Mouse (Mus musculus): ENCODE measurements around the gene Cdh9.

The Cdh9 gene

DNA sequence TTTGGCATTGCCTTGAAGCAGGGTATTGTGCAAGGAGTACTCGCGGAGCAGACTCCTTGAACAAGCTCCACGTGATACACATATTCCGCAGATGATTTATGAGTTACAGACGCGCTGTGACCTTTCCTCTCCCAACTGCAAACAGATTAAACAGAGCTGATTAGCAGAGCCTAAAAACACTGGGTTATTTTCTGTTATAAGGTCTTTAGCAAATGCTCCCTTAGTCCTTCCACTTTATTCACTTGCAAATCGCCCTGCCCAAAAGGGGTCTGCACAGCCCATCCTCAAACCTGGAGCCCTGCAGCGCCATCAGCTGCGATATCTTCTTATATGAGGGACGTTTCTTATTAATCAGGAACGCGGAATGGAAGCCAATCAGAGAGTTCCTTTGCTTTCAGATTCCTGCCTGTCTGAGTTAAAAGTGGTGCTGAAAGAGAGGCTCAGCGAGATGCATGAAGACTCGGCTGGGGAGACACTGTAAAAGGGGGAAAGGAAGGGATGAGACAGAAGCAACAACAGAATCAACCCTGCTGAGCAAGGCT lies at the start of gene Cdh9:
Gene Cdh9, plus strand, starts transcription at position 287 of the 542 bp plus-strand sequence.
- no peak for DNase-seq (ENCODE audit: low read depth, low spot score)

DNA sequence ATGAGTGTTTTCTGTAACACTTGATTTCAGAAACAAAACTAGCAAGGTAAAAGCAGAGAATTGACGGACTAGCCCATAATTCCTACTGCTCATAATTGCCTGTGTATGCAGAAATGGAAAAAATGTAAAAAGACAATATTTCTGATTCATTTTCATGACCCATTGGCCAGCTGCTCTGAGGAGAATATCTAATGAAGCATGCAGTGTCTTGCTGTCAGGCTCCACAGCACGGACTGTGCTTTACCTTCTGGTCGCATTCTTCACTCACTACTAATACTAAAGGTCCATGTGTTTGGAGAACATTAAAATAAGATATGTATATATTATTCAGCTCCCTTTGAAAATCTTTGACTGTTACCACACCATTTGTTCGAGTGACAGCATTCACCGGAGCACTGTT lies 49.5 kb upstream of the Cdh9 start:
- DNase-seq (ENCODE audit: low read depth, low spot score) = no peak

DNA sequence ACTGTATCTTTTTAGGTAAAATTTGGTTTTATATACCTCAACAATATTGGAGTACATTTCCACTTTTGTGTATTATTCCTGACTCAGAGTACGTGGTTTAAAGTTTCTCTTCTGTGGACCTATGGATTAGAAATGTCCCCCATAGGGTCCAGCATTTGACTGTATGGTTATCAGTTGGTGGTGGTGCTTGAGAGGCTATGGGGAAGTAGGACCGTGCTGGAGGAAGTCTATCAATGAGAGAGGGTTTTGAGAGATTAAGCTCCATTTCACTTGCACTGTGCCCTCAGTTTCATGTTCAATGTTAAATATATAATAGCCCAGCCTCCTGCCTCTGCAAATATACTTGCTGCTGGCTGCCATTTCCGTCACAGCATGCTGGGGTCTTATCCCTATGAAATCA lies 28.7 kb upstream of the Cdh9 start:
- DNase-seq (ENCODE audit: low read depth, low spot score) = no peak

DNA sequence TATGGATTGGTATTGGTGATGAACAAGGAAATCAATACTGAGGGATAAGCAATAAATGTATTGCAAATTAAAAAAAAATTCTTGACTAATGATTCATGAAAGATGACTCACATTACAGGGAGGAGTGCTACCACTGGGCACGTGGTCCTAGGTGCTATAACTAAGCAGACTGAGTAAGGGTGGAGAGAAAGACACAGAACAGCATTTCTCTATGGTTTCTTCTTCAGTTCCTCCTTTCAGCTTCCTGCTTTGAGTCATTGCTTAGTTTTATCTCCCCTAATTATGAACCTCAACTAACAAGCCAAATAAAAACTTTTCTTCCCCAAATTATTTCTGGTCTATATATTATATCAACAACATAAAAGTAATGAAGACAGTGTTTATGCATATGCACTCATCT lies 26.2 kb upstream of the Cdh9 start:
- DNase-seq (ENCODE audit: low read depth, low spot score) = no peak

DNA sequence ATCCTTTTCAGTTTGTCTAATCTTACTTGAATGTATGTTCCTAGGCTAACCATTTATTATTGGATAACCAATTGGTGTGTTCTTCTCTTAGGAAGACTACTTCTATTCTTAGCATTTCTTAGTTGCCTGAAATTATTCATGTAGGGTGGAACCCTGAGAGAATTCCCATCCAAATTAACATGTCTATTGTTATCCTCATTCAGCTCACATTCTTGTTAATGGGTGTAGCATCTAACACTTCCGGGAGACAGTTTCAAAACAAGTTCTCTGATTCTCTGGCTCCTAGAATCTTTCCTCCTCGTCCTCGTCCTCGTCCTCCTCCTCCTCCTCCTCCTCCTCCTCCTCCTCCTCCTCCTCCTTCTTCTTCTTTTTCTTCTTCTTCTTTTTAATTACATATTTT lies 10.5 kb downstream of the Cdh9 start:
- DNase-seq (ENCODE audit: low read depth, low spot score) = no peak

DNA sequence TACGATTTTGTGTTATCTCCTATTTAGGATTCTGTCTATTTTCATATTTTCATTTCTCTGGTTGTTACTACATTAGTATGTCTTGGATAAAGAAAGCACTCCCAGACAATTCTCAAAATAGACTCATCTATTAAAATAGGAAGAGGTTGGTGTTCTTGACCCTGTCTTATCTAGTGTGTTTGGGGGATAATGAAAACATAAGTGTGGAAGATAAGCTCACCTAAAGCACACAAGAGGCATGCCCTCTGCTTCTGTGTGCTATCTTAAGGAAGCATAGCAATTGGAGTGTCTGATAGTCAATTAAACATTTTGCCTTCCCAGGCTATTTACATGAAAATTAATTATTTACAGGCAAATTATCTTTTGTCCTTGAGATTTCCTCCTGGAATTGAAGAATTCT lies 18.1 kb downstream of the Cdh9 start:
- DNase-seq (ENCODE audit: low read depth, low spot score) = no peak

DNA sequence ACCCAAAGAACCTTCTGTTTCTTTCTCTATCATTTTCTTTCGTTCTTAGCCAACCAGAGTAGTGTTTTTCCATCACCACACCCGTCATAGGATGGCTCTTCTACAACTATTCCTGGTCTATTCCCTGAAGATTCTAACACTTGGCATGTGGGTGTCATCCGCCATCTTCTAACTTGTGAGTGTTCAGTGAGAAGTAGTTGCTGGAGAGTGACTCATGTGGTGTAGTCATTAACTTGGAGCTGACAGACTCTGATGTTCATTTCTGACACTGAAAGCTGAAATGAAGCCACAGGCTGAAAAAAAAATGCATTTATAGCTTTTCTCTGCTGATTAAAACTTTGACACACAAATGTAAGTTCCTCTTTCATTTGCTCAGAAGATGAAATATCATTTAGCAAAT lies 34.7 kb downstream of the Cdh9 start:
- no peak for DNase-seq (ENCODE audit: low read depth, low spot score)

DNA sequence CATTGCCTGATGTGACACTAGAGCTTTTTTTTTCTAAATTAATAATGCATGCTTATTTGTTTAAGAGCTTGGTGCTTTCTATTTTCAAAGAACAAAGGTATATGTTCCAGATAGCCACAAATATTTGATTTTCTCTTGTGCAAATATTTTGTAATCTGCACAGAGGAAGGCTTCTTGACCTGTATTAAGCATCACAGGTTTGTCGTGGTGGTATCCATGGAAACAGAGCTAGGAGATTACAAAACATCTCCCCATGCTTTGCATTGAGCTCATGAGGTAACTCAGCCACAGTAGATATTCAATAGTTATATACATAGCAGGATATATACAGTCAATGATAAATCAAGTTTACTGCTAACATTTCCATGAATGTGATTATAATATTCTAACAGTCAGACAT lies 56.0 kb downstream of the Cdh9 start:
- DNase-seq (ENCODE audit: low read depth, low spot score) = no peak

DNA sequence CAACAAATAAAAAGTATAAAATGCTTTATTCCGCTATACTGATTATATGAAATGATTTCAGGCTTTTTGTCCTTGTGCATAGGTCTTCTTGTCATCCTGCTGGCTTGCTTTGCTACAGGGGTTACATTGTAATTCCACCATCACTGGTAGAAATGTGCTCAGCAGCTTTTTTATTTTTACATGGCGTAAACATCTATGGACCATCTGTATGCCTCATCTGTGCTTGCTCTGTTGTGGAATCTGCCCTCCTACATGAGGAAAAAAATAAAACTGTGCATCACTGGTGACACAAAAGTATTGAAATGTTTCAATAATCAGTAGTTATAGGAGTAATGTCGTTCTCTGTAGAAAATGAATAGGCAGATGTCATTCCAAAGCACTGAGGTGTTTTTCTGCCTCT lies 64.3 kb downstream of the Cdh9 start:
- no peak for DNase-seq (ENCODE audit: low read depth, low spot score)

DNA sequence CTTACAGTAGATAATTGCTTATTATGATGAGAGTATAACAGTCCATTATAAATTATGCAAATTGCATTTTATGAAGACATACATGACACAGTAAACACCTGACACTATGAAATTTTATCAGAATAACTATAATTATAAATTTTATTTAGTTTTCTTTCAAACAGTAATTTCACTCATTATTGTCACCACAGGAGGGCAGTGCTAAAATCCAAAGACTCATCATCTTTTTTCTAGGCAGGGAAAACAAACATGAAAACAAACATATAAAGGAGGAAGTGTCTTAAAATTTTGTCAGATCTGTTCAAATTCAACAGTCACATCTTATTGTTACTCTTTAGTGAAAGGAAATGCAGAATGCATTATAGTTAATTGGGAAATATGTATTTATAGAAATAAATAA lies 72.7 kb downstream of the Cdh9 start:
- no peak for DNase-seq (ENCODE audit: low read depth, low spot score)

DNA sequence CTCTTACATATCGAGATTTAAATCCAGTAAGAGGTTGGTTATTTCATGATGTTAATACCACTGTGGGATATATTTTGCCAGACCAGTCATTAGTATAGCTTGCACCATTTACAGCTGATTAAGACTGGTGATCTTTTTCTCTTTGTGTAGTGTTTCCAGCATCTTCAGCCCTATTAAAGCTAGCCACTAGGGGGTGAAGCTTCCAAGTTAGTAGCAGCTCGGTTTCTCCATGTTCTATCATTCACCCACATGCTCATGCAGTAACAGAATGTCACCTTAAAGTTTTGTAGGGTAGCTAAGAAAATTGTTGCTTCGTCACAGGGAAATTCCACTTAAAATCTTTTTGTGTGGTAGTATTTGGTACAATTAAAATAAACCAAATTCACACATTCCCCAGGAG lies 82.2 kb downstream of the Cdh9 start:
- no peak for DNase-seq (ENCODE audit: low read depth, low spot score)

DNA sequence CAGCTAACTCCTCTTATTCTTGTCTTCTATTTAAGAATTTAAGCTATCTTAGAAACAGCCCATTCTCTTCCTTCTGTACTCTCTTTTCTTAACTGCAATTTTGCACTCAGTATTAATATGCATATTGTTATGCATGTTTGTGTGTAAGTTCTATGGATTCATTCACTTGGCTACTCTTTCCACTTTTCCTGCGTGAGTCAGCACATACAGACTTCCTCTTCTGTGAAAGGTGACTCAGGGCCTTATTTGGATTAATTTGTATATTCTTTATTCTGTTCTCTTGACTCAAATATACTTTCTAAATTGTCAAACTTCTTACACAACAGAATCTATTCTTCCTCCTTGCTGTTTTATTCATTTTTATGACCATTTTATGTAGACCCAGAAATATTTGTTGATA lies 85.5 kb downstream of the Cdh9 start:
- no peak for DNase-seq (ENCODE audit: low read depth, low spot score)

DNA sequence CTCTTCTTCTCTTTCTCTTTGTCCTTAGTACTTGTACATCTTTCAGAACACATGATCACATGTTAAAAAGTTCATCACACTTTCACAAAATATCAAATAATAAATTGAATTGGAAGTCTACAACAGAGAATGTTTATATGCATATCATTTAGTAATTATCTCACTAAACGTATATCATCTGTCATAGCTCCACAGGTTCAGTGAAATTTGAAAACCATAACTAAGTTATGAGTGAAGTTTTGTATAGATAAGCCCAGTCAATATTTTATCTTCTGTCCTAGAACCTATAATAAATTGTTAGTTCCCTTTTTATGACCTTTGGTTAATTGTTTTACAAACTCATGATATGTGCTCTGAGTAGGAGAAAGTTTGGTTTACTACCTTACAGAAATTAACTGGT lies 106.2 kb downstream of the Cdh9 start:
- no peak for DNase-seq (ENCODE audit: low read depth, low spot score)

DNA sequence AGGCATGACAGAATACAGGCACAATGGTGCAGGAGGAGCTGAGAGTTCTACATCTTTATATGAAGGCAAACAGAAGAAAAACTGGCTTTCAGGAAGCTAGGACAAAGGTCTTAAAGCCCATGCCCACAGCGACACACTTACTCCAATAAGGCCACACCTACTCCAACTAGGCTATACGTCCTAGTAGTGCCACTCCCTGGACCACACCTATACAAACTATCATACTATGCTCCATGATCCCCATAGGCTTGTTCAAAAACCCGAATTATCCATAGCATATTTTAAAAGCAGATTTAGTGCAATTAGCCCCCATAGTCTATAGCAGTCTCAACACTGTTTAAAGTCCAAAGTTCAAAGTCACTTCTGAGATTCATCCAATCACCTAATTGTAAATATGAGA lies 154.0 kb downstream of the Cdh9 start:
- no peak for DNase-seq (ENCODE audit: low read depth, low spot score)

DNA sequence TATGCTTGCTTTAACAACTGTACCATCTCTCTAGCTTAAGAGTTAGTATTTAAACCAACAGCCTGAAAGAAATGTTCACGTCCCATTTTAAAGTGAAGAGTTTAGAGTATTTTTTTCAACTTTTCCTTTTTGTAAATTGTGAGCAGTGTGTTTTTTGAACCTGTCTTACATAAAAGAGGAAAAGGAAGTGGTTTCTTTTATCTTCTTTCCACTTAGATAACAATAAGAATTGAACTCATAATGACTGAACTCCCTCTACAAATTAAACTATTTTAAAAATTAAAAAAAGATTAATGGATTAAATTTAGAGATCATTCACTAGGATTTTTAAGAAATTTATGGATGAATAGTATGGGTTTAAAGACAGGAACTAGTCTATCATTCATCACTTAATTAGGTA lies 168.1 kb downstream of the Cdh9 start:
- DNase-seq (ENCODE audit: low read depth, low spot score) = no peak

All from retina, postnatal 7 days (tissue).